Mouse (Mus musculus): ENCODE data around the gene Klhl42.

The Klhl42 gene

GRCm38 (mm10) chr6:147086594-147087225, 4.5 kb upstream of the Klhl42 start, which contains the start of gene Mansc4:
Gene Mansc4 (minus strand): TSS chr6:147087032.
- DNase-seq (ENCODE audit: extremely low read depth, insufficient read length, low spot score), result no peak

- no peak for DNase-seq (ENCODE audit: extremely low read depth, insufficient read length, low spot score)
These were observed 3.4 kb upstream of the Klhl42 start for GRCm38 (mm10) chr6:147087736-147088135.

- DNase-seq (ENCODE audit: extremely low read depth, insufficient read length, low spot score), result no peak
These were observed 2.7 kb upstream of the Klhl42 start for GRCm38 (mm10) chr6:147088517-147088916.

- DNase-seq (ENCODE audit: extremely low read depth, insufficient read length, low spot score), result no peak
These were observed 988 bp upstream of the Klhl42 start for GRCm38 (mm10) chr6:147090191-147090590.

GRCm38 (mm10) chr6:147092136-147092535, 957 bp downstream of the Klhl42 start:
- no peak for DNase-seq (ENCODE audit: extremely low read depth, insufficient read length, low spot score)

DNA sequence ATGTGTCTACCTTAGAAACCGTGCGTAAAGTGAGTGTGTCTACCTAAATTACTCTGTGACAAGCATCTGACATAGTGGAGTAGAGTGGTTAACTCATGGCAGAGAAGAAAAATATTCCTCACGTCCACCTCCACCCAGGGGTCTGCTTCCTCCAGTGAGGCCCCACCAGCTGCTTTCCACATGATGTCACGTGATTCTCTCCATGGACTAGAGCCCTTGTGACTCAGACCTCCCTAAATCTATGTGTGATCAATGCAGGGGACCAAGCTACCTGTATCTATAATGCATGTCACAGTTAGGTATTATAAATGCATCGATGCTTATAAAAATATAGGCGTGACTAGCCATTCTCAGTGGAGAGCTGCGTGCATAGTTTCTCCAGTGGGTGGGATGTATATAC, 3.6 kb downstream of the Klhl42 start:
- no peak for DNase-seq (ENCODE audit: extremely low read depth, insufficient read length, low spot score)

GRCm38 (mm10) chr6:147096109-147096508, 4.9 kb downstream of the Klhl42 start:
- no peak for DNase-seq (ENCODE audit: extremely low read depth, insufficient read length, low spot score)

DNA sequence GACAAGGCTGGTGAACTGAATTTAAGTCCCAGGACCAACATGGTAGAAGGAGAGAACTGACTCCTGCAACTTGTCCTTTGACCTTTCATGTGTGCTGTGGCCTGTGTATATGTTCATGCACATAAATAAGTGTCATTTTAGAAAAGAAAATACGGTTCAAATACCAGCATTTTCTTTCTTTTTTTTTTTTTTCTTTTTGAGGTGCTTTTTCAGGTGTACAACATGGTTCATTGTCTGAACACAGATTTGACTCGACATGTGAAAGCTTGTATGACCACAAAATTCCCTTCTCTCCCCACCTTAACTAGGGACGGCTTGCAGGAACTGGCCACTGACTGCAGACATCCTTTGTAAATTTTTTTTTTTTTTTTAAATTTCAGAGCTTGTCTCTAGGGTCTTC, 5.8 kb downstream of the Klhl42 start:
- DNase-seq (ENCODE audit: extremely low read depth, insufficient read length, low spot score), result no peak

GRCm38 (mm10) chr6:147097346-147097929, 6.3 kb downstream of the Klhl42 start:
- no peak for DNase-seq (ENCODE audit: extremely low read depth, insufficient read length, low spot score)

- no peak for DNase-seq (ENCODE audit: extremely low read depth, insufficient read length, low spot score)
These were observed 8.5 kb downstream of the Klhl42 start for GRCm38 (mm10) chr6:147099458-147100277.

- DNase-seq (ENCODE audit: extremely low read depth, insufficient read length, low spot score), result no peak
These were observed 11.1 kb downstream of the Klhl42 start for GRCm38 (mm10) chr6:147102293-147102692.

- no peak for DNase-seq (ENCODE audit: extremely low read depth, insufficient read length, low spot score)
These were observed 14.3 kb downstream of the Klhl42 start for GRCm38 (mm10) chr6:147105529-147105928.

DNA sequence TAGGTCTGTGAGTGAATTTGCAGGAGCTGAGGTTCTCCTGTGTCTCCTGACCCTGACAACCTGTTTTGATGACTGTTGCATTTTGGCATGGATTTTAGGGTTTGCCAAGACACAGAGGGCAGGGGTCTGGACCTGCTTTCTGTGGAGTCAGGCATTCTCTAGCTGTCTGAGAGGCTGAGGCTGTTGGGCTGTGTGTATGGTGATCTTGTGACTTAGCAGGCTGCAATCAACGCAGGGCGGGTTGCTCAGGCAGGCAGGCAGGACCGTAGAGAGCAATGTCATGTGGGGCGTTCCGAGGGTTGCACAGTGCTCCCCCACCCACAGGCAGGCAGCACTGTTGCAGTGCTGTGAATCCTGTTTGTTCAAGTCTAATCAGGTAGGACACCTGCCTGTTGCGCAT, 15.5 kb downstream of the Klhl42 start:
- no peak for DNase-seq (ENCODE audit: extremely low read depth, insufficient read length, low spot score)

GRCm38 (mm10) chr6:147109283-147109682, 18.1 kb downstream of the Klhl42 start:
- no peak for DNase-seq (ENCODE audit: extremely low read depth, insufficient read length, low spot score)

DNA sequence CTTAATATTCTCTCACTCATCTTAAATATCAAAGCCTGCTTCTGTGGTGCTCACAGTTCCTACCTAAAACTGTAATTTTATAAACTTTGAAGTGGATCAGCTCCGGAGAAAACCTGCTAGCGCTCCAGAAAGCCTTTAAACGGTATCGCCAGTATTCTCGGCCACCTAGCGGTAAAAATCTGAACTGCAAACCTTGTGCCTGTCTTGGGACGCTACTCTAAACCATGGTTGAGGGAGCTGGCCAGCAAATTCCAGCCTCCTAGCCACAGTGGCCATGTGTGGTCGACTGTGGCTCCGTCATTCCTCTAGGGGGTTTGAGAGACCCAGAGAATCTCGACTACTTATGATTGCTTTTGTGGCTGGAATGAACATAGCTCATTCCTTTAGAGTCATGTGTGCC, 25.4 kb downstream of the Klhl42 start:
- DNase-seq (ENCODE audit: extremely low read depth, insufficient read length, low spot score), result no peak

- DNase-seq (ENCODE audit: extremely low read depth, insufficient read length, low spot score), result no peak
These were observed 26.6 kb downstream of the Klhl42 start for GRCm38 (mm10) chr6:147117764-147118163.

- no peak for DNase-seq (ENCODE audit: extremely low read depth, insufficient read length, low spot score)
These were observed 27.0 kb downstream of the Klhl42 start for GRCm38 (mm10) chr6:147118190-147118589.

GRCm38 (mm10) chr6:147121320-147121719, 30.1 kb downstream of the Klhl42 start:
- DNase-seq (ENCODE audit: extremely low read depth, insufficient read length, low spot score), result no peak

DNA sequence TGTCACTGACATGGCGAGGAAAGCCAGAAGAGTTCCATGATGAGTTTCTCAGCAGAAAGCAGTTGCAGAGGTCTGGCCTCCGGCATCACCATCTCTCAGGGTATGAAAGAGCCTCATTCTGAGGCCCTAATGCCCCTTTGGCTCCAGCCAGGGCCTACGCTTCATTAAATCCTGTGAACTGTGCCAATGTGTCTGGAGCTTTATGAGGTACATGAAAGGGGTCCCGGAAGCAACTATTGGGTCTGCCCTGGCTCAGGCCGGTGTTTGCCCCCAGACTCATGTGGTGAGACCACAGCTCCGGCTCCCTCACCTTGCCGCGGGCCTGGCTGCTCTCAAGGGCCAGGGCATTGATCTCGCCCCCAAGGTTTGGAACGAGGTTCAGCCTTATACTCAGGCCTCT, 36.1 kb downstream of the Klhl42 start:
- DNase-seq (ENCODE audit: extremely low read depth, insufficient read length, low spot score), result no peak

DNA sequence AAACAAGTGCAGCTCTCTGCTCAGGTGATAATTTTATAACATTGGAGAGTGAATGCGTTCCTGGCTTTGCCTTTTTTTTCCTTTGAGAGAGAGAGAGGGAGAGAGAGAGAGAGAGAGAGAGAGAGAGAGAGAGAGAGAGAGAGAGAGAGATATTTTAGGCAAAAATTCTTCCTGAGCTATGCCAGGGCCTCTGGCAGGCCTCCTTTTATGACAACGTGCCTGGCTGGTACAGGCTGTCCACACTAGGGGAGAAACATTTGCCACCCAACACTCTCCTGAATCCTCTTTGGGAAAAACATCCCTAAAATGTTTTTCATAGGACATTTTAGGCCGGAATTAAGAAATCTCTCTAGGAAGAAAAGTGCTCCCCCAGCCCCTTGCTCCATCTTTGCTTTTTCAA, 47.1 kb downstream of the Klhl42 start:
- no peak for DNase-seq (ENCODE audit: extremely low read depth, insufficient read length, low spot score)

DNA sequence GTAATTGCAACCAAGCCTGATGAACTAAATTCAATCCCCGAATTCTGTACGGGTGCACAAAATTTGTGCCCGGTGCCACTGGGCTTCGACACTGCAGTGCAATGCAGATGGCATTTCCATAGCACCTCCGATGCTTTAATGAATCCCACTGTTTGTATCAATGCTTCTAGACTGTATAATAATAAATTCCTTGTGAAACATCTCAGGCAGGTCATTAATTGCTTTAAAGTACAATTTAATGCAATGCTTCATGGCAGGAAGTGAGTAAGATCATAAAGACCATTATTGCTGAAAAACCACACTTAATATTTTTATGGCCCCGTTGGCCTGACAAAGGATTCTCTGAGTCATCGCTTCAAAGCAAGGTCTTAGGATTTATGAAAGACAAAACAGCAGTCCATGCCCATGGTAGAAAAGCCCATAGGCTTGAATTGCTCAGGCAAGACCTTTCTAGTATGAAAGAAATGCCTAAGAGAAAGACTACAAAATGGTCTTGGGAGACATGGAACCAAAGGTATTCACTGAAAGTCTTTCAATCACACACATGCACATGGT, 49.5 kb downstream of the Klhl42 start:
- no peak for DNase-seq (ENCODE audit: extremely low read depth, insufficient read length, low spot score)

DNA sequence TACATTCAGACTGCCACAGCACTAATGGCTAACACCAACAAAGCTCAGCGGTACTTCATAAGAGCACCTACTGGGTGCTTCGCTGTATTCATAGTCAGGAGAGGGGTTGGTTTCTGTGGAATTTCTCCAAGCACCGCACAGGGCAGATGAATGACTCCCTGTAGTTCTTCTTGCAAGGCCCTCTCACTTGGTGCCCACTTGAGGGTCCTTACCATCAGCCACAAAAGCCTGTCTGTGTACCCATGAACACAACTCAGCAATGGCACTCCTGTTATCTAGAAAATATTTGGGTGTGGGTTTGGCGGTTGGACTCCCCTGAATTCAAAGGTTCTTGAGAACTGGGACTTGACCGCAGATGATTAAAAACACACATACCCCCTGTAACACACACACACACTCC, 53.5 kb downstream of the Klhl42 start:
- no peak for DNase-seq (ENCODE audit: extremely low read depth, insufficient read length, low spot score)
